Mouse (Mus musculus) C2C12 (cell line): ENCODE measurements around the gene Mpc2. TPM values are rescaled to one million over a fixed set of nuclear protein-coding genes. Genes with fewer than 3 reads are reported as not detected.

Experiments used
- H3K27me3 ChIP-seq: one replicate; pipeline ENCODE4 v1.6.1; 2011; ENCODE audit not compliant: control insufficient read depth, insufficient read depth, insufficient read length
- H3K36me3 ChIP-seq: one replicate; pipeline ENCODE4 v1.6.1; 2011; ENCODE audit not compliant: control insufficient read depth, insufficient read depth
- H3K4me3 ChIP-seq: one replicate; pipeline ENCODE4 v1.5.1; 2011; ENCODE audit warnings: mild to moderate bottlenecking, control low read depth; ENCODE audit not compliant: poor library complexity, insufficient read depth, severe bottlenecking
- H3K79me2 ChIP-seq: one replicate; pipeline ENCODE4 v1.6.1; 2011; ENCODE audit not compliant: control insufficient read depth, insufficient read depth
- H3K79me3 ChIP-seq: one replicate; pipeline ENCODE4 v1.6.1; 2011; ENCODE audit warnings: low read depth, control low read depth
- H3ac ChIP-seq: one replicate; pipeline ENCODE3; 2011; ENCODE audit warnings: low read depth; ENCODE audit not compliant: control insufficient read depth, insufficient read length
- CEBPB ChIP-seq: IDR thresholded peaks from one replicate; pipeline ENCODE4 v1.6.1; 2011; ENCODE audit warnings: low read depth, mild to moderate bottlenecking, control low read depth, moderate library complexity
- CTCF ChIP-seq: IDR thresholded peaks from one replicate; pipeline ENCODE4 v1.5.1; 2011; ENCODE audit not compliant: control insufficient read depth, insufficient read depth, insufficient read length
- FOSL1 ChIP-seq: IDR thresholded peaks from one replicate; pipeline ENCODE4 v1.8.0; 2011; ENCODE audit warnings: mild to moderate bottlenecking, low read length; ENCODE audit not compliant: poor library complexity, insufficient read depth, severe bottlenecking
- MAX ChIP-seq: IDR thresholded peaks from one replicate; pipeline ENCODE4 v1.6.1; 2011; ENCODE audit warnings: mild to moderate bottlenecking, control low read depth
- MYOD1 ChIP-seq: IDR thresholded peaks from one replicate; pipeline ENCODE4 v1.6.1; 2011; ENCODE audit warnings: low read depth; ENCODE audit not compliant: control insufficient read depth, insufficient read length
- MYOG ChIP-seq: IDR thresholded peaks from one replicate; pipeline ENCODE4 v1.6.1; 2011; ENCODE audit not compliant: control insufficient read depth, insufficient read length; ENCODE audit errors: extremely low read depth
- USF1 ChIP-seq: IDR thresholded peaks from one replicate; pipeline ENCODE4 v1.6.1; 2011; ENCODE audit warnings: low read depth, mild to moderate bottlenecking, control low read depth, moderate library complexity
- polyA plus RNA-seq: library from polyadenylated mRNA; unstranded; fragments of >200 nt; fragmentation: generic; extraction: Trizol; gene quantifications from one replicate; pipeline ENCODE4 v1.2.1, GENCODE M21; 2012; ENCODE audit warnings: missing spikeins

Gene Mpc2
- polyA plus RNA-seq, 1 experiment = 66.8 TPM

DNA sequence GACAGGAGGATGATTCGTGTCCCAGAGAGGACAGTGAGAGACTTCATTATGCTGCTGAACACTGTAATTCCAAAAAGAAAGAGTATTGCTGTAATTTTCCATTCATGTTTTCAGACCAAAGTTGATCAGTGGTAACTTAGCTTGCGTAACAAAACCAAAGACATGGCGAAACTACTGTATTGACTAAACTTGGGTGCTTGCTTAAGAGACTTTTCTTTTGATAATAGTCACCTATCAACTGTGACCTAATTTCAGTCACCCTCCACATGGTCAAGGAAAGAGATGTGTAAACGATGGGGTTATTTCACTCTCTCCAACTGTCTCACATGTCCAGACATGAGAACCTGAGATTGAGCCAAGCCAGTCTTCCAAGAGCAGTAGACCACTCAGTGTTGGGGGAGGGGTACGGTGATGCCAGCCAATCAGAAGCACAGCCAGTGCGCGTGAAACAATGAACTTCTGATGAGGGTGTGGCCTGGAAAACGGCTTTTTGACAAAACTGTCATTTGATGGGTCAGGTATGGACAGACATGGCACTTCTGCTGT is 24.3 kb downstream of the Mpc2 start, which contains the start of gene Adcy10:
TSS of gene Adcy10 (plus strand) at position 496 of the 546 bp plus-strand sequence.
- TF ChIP-seq FOSL1 (no peak), CEBPB (no peak), CTCF (no peak), MAX (no peak), MYOG (no peak), USF1 (no peak), MYOD1 (no peak)
- Histone ChIP-seq H3K27me3 (no peaks in the 10 kb centered on the region), H3ac (no peak within 1 kb of the TSS), H3K79me3 (no peaks in the 10 kb centered on the region), H3K4me3 (no peak within 1 kb of the TSS), H3K36me3 (peaks cover 7% of the 10 kb centered on the region), H3K79me2 (no peaks in the 10 kb centered on the region)

DNA sequence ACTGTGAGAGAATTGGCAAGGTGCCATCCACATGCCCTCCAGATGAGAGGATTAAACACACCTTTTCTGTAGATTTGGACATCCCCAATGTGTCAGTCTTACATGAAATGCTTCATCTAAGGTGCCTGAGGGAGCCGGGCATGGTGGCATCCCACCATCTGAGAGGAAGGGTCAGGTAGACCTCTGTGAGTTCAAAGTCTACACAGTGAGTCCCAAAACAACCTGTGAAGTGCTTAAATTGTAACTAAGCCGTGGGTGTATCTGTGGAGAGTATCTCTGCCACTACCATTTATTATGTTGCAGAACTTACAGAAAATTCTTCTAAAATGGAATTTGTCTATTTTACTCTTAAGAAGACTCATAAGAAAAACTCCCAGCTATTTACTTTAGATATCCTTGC is 25.7 kb downstream of the Mpc2 start:
- no peaks in the 10 kb centered on the region for H3K79me2 ChIP-seq
- H3K79me3 ChIP-seq = no peaks in the 10 kb centered on the region
- no peak for TF ChIP-seq CEBPB
- no peak for TF ChIP-seq CTCF
- no peak for TF ChIP-seq FOSL1
- TF ChIP-seq MYOD1 = no peak
- no peak for TF ChIP-seq USF1
- TF ChIP-seq MAX = no peak
- H3ac ChIP-seq = no peak overlapping the region
- H3K36me3 ChIP-seq = peaks cover 4% of the 10 kb centered on the region
- H3K27me3 ChIP-seq = no peaks in the 10 kb centered on the region
- H3K4me3 ChIP-seq = no peak overlapping the region

DNA sequence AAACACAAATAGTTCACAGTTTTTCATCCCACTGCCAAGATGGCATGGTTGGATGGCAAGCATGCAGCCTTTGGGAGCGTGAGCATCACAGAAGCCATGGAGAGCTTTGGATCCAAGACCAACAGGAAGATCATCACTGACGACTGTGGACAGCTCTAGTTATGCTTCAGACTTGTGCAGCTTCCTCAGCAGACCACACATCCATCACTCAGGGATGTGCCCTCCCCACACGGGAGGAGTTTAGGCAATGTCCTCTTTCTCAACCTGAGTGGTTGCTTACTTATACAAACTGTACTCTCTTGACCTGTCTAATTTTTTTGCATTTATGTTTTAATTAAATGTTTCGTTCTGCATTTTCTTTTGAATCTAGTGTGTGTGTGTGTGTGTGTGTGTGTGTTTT is 28.8 kb downstream of the Mpc2 start:
- no peaks in the 10 kb centered on the region for H3K79me2 ChIP-seq
- H3K4me3 ChIP-seq = no peak overlapping the region
- no peaks in the 10 kb centered on the region for H3K36me3 ChIP-seq
- H3ac ChIP-seq = no peak overlapping the region
- H3K79me3 ChIP-seq = no peaks in the 10 kb centered on the region
- TF ChIP-seq CTCF = no peak
- no peak for TF ChIP-seq USF1
- no peak for TF ChIP-seq MAX
- no peak for TF ChIP-seq MYOG
- no peak for TF ChIP-seq FOSL1
- TF ChIP-seq CEBPB = no peak
- TF ChIP-seq MYOD1 = no peak
- H3K27me3 ChIP-seq = no peaks in the 10 kb centered on the region

- no peak overlapping the region for H3ac ChIP-seq
- H3K79me2 ChIP-seq = no peaks in the 10 kb centered on the region
- no peaks in the 10 kb centered on the region for H3K79me3 ChIP-seq
- no peak overlapping the region for H3K4me3 ChIP-seq
- no peaks in the 10 kb centered on the region for H3K27me3 ChIP-seq
- no peaks in the 10 kb centered on the region for H3K36me3 ChIP-seq
- no peak for TF ChIP-seq MYOD1
- TF ChIP-seq USF1 = no peak
- TF ChIP-seq MYOG = no peak
- TF ChIP-seq MAX = no peak
- TF ChIP-seq FOSL1 = no peak
- TF ChIP-seq CTCF = no peak
- TF ChIP-seq CEBPB = no peak
Measured at GRCm38 (mm10) chr1:165498856-165499255, 38.4 kb downstream of the Mpc2 start.

DNA sequence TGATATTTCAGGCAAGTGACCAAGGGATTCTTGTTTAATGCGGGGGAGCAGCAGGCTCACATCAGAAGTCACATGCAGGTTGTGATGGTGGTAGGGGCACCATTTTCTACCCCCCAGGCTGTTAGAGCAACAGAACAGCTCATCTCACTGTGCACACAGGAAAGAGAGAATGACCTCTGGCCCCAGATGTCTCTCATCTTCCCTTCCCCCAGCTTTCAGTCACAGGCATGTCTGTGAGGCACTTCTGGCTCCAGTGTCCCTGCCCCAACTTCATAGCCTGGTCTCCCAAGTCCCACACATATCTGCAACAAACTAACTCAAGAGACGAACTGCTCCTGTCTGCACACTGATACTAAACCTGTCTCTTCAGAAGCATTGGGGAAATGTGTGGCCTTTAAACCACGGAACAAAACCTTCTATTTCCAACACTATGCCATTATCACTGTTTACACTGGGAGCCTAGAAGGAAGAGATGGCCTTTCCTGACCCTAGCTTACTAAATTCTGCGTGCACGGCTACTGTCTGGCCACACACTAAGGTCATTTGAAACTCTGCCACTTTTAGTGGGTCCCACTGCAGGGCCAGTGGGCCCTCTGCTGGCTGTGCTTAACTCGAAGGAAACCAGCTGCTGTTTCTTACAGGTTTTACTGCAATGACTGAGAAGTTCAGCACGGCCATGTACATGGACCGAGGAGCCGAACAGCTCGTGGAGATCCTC is 43.0 kb downstream of the Mpc2 start:
- H3K79me2 ChIP-seq = no peaks in the 10 kb centered on the region
- no peak overlapping the region for H3K4me3 ChIP-seq
- no peaks in the 10 kb centered on the region for H3K27me3 ChIP-seq
- no peaks in the 10 kb centered on the region for H3K36me3 ChIP-seq
- H3ac ChIP-seq = no peak overlapping the region
- TF ChIP-seq MAX = no peak
- TF ChIP-seq CTCF = no peak
- TF ChIP-seq USF1 = no peak
- no peak for TF ChIP-seq MYOG
- TF ChIP-seq CEBPB = no peak
- TF ChIP-seq MYOD1 = no peak
- TF ChIP-seq FOSL1 = no peak
- H3K79me3 ChIP-seq = no peaks in the 10 kb centered on the region

DNA sequence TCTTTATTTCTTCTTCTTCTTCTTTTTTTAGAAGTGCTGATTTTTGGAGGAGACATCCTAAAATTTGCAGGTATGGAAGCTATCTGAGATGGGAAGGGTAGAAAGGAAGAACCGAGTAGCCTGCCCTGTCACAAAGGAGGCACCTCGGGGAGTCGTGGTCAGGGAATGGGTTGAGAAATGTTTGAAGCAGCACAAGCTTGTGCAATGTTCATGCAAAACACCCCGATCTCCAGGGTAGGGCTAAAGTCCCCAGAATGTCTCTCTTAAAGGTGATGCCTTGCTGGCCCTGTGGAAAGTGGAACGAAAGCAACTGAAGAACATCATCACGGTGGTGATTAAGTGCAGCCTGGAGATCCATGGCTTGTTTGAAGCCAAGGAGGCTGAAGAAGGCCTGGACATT is 45.9 kb downstream of the Mpc2 start:
- TF ChIP-seq MAX = no peak

More for the DNA sequence above, 45.9 kb downstream of the Mpc2 start:
- H3K79me3 ChIP-seq = no peaks in the 10 kb centered on the region
- H3K36me3 ChIP-seq = no peaks in the 10 kb centered on the region
- no peaks in the 10 kb centered on the region for H3K27me3 ChIP-seq
- no peak overlapping the region for H3ac ChIP-seq
- no peak overlapping the region for H3K4me3 ChIP-seq
- H3K79me2 ChIP-seq = no peaks in the 10 kb centered on the region
